Mouse (Mus musculus): ENCODE data around the gene Csrp3.

DNA sequence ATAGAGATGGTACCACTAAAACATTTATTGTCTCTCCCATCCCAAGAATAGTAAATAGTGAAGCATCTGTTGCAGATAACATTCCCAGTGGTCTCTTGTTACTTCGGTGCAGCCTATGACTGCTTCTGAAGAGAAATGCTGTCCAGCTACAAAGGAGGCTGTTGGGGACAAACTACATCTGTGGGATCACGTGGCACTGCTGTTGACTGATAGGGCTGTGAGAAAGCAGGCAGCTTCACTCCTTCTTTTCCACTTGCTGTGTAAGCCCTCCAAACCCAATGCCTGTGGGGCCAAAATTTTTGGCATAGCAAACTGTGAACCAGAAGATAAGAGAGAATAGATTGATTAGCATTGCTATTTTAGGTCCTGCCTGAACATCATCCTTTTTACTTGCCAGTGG lies 17.4 kb downstream of the Csrp3 start:
- TF ChIP-seq POLR2A (IDR thresholded peaks at IDR 0.05; ENCODE audit: control insufficient read depth, extremely low read depth, insufficient read depth, low read length, poor library complexity) (no peak), CTCF (IDR thresholded peaks at IDR 0.05; ENCODE audit: borderline replicate concordance, control insufficient read depth, extremely low read depth, insufficient read depth, low read length, poor library complexity) (no peak)
